Mouse (Mus musculus) embryo, embryonic 11.5 days (tissue): ENCODE results near the gene Cacul1.

Source experiments
- DNase-seq: peaks from one replicate; pipeline ENCODE4 v3.0.0-alpha.2; 2012; ENCODE audit warnings: low read depth, low spot score

Gene Cacul1

GRCm38 (mm10) chr19:60530171-60530570, 50.7 kb downstream of the Cacul1 start:
- DNase-seq, result no peak

- no peak for DNase-seq
Observed at GRCm38 (mm10) chr19:60529302-60529701, 51.5 kb downstream of the Cacul1 start.

- DNase-seq, result no peak
Observed at GRCm38 (mm10) chr19:60528602-60529001, 52.2 kb downstream of the Cacul1 start.

GRCm38 (mm10) chr19:60526876-60527275, 53.9 kb downstream of the Cacul1 start:
- DNase-seq, result no peak

- DNase-seq, result no peak
Observed at GRCm38 (mm10) chr19:60525086-60525485, 55.7 kb downstream of the Cacul1 start.

GRCm38 (mm10) chr19:60524678-60525077, 56.1 kb downstream of the Cacul1 start:
- no peak for DNase-seq

- DNase-seq, result no peak
Observed at GRCm38 (mm10) chr19:60520131-60520530, 60.7 kb downstream of the Cacul1 start.

GRCm38 (mm10) chr19:60515064-60515463, 65.8 kb downstream of the Cacul1 start:
- no peak for DNase-seq

- DNase-seq, result no peak
Observed at GRCm38 (mm10) chr19:60513431-60513830, 67.4 kb downstream of the Cacul1 start.

GRCm38 (mm10) chr19:60500209-60500608, 80.6 kb downstream of the Cacul1 start:
- DNase-seq, result no peak

GRCm38 (mm10) chr19:60497171-60497570, 83.7 kb downstream of the Cacul1 start:
- DNase-seq, result no peak

GRCm38 (mm10) chr19:60495772-60496171, 85.1 kb downstream of the Cacul1 start:
- no peak for DNase-seq

GRCm38 (mm10) chr19:60489566-60489965, 91.3 kb downstream of the Cacul1 start:
- no peak for DNase-seq

GRCm38 (mm10) chr19:60485261-60485660, 95.6 kb downstream of the Cacul1 start:
- DNase-seq, result no peak

GRCm38 (mm10) chr19:60478859-60479258, 102.0 kb downstream of the Cacul1 start:
- DNase-seq, result no peak

GRCm38 (mm10) chr19:60477788-60478187, 103.0 kb downstream of the Cacul1 start:
- no peak for DNase-seq
